Mouse (Mus musculus) stomach, postnatal 0 days (tissue): ENCODE measurements around the gene Ppfibp1. TPM values are rescaled to one million over a fixed set of nuclear protein-coding genes. Genes with fewer than 3 reads are reported as not detected.

Experiments
- ATAC-seq: fragments of 200-750 bp; cut with Nextera tagmentation; 2 replicates; pipeline ENCODE4 v1.8.0; 2017; ENCODE audit not compliant: low FRiP score, low TSS enrichment
- DNase-seq: peaks from one replicate; pipeline ENCODE4 v3.0.0-alpha.2; 2016; ENCODE audit warnings: low spot score
- H3K27ac ChIP-seq: fragments of 300-500 bp; sonication (generic); replicated peaks from 2 replicates; pipeline ENCODE4 v1.5.1; 2014; ENCODE audit warnings: mild to moderate bottlenecking, control low read depth
- H3K27me3 ChIP-seq: fragments of 300-500 bp; sonication (generic); 2 replicates; pipeline ENCODE4 v1.6.1; 2014; ENCODE audit warnings: low read length; ENCODE audit not compliant: control insufficient read depth, insufficient read depth
- H3K36me3 ChIP-seq: fragments of 300-500 bp; sonication (generic); 2 replicates; pipeline ENCODE4 v1.6.1; 2014; ENCODE audit warnings: low read length, mixed read lengths; ENCODE audit not compliant: control insufficient read depth, insufficient read depth
- H3K4me1 ChIP-seq: fragments of 300-500 bp; sonication (generic); replicated peaks from 2 replicates; pipeline ENCODE4 v1.6.1; 2014; ENCODE audit warnings: antibody characterized with exemption; ENCODE audit not compliant: control insufficient read depth, insufficient read depth
- H3K4me2 ChIP-seq: fragments of 300-500 bp; sonication (generic); replicated peaks from 2 replicates; pipeline ENCODE4 v1.6.1; 2014; ENCODE audit warnings: low read depth, mild to moderate bottlenecking, control low read depth, moderate library complexity
- H3K4me3 ChIP-seq: fragments of 300-500 bp; sonication (generic); 2 replicates; pipeline ENCODE4 v1.5.1; 2014; ENCODE audit warnings: low read depth, low read length, control low read depth
- H3K9ac ChIP-seq: fragments of 300-500 bp; sonication (generic); 2 replicates; pipeline ENCODE4 v1.6.1; 2014; ENCODE audit warnings: mild to moderate bottlenecking, low read length, control low read depth, mixed read lengths
- H3K9me3 ChIP-seq: fragments of 300-500 bp; sonication (generic); 2 replicates; pipeline ENCODE4 v1.6.1; 2016; ENCODE audit warnings: low read length; ENCODE audit not compliant: control insufficient read depth
- CTCF ChIP-seq: IDR thresholded peaks from 2 replicates; pipeline ENCODE4 v1.5.1; 2016; ENCODE audit warnings: antibody characterized with exemption, low read depth, mild to moderate bottlenecking, moderate library complexity
- EP300 ChIP-seq: optimal IDR thresholded peaks from 2 replicates; pipeline ENCODE3; 2016; ENCODE audit warnings: antibody characterized with exemption
- WGBS: fragments of 180-500 bp; shearing (Covaris S2); extraction: QIAGEN DNeasy Blood & Tissue Kit; methylation state at CpG from one replicate; pipeline ENCODE4 v1.1.7; 2014; 5-methylcytosine and 5-hydroxymethylcytosine counted together
- polyA plus RNA-seq: library from polyadenylated mRNA; unstranded; fragments of >200 nt; fragmentation: Nextera tagmentation; extraction: Ambion mirVana; gene quantifications from 2 replicates; pipeline ENCODE4 v1.2.1, GENCODE M21; 2015

The Ppfibp1 gene
- polyA plus RNA-seq, 1 experiment from 2014 or later = 29.8 TPM

DNA sequence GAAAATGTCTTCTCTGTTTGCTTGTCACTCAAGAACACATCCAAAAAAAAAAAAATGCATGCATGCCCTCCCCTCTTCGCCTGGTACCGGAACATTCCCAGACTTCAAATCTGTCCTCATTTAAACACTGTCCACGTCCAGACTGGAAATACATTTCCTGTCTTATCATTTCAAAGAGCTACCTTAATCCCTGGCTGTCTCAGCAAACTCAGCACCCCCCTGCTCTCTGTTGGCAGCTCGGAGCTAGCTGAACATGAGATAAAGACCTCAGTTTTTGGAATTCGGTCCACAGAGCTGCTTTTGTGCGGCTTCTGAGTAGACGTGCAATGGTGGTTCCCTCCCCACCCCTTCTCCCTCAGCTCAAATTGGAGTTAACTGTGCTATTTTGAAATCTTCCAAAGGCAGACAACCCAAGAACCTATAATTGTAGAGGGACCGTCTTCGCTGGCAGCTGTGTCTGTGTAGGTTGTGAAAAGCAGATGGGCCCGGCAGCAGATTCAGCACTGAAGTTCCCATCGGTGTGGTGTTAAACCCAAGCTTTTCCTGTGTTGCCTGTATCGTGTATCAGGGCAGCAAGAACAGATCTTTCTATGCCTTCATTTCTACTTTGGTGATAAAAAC is 10.8 kb upstream of the Ppfibp1 start:
- DNase-seq (no peak), ATAC-seq (no peak)
- Histone ChIP-seq H3K4me3 (no peak overlapping the region), H3K9me3 (no peaks in the 10 kb centered on the region), H3K36me3 (no peaks in the 10 kb centered on the region), H3K27ac (no peak overlapping the region), H3K4me2 (no peak overlapping the region), H3K4me1 (no peaks in the 10 kb centered on the region), H3K9ac (no peak overlapping the region), H3K27me3 (no peaks in the 10 kb centered on the region)
- 83% methylated on average over 12 of the region's 12 CpGs for WGBS
- no peak for TF ChIP-seq CTCF
- TF ChIP-seq EP300 = no peak

DNA sequence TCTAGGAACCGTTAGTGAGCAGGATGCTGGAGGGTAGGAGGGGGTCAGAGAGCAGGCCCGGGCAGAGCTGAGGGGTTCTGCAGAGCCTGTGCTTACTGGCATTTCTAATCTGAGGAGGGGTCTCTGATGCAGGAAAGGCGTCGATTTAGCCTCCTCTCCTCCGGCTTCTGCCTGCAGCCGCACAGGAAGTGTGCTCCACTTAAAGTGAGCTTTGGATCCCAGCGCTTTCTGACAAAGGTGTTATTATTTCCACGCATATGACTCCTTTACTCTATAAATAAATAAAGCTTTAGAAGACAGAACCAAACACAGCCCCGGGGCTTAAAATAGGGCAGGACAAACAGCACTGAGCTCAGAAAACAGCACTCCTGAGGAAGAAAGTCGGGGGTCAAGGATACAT is 9.4 kb upstream of the Ppfibp1 start:
- no peak for DNase-seq
- WGBS = 56% methylated on average over 10 of the region's 10 CpGs
- TF ChIP-seq EP300 = no peak
- no peak for TF ChIP-seq CTCF
- Histone ChIP-seq H3K4me3 (no peak overlapping the region), H3K4me1 (no peaks in the 10 kb centered on the region), H3K36me3 (no peaks in the 10 kb centered on the region), H3K4me2 (no peak overlapping the region), H3K27me3 (no peaks in the 10 kb centered on the region), H3K27ac (no peak overlapping the region), H3K9ac (no peak overlapping the region), H3K9me3 (no peaks in the 10 kb centered on the region)
- no peak for ATAC-seq

DNA sequence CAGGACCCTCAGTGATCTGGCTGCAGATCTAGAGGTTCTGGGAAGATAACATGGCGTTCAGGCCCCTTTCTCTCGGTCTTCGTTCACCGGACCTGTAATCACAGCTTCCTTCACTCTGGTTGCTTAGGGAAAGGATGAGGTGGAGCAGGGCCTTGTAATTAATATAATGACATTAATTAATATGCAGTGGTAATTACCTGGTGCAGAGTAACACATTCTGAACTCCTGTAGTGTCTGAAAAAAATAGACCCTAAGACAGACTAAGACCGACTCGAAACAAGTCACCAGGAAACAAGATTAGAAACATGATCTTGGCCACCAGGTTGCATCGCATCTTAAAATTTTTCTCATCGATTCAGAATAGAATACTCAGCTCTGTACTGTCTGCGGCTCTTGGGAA is 8.4 kb upstream of the Ppfibp1 start:
- TF ChIP-seq CTCF (no peak), EP300 (no peak)
- no peak overlapping the region for H3K9ac ChIP-seq
- ATAC-seq (no peak), DNase-seq (no peak)
- 89% methylated on average over 9 of the region's 9 CpGs for WGBS
- H3K36me3 ChIP-seq = no peaks in the 10 kb centered on the region
- no peak overlapping the region for H3K4me3 ChIP-seq
- no peak overlapping the region for H3K4me2 ChIP-seq
- H3K27ac ChIP-seq = no peak overlapping the region
- no peaks in the 10 kb centered on the region for H3K4me1 ChIP-seq
- no peaks in the 10 kb centered on the region for H3K27me3 ChIP-seq
- no peaks in the 10 kb centered on the region for H3K9me3 ChIP-seq

DNA sequence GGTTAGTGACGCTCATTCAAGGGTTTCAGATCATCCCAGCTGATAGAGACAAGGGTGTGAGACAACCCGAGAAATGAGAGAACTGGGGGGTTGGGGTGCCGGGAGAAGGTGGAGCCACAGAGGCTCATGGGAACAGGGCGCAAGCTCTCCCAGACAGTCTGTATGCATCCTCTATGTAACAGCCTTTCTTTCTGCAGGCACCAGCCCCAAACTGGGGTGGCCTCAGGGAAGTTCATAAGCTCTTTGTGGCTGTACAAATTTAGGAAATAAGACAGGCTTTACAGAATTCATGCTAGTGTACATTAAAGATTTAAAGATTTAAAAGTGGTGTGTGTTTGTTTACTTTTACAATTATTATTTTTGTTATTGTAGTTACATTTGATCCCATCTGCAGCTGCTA is 8.0 kb upstream of the Ppfibp1 start:
- ATAC-seq = no peak
- WGBS = 61% methylated on average over 4 of the region's 4 CpGs
- H3K4me3 ChIP-seq = no peak overlapping the region
- H3K9me3 ChIP-seq = no peaks in the 10 kb centered on the region
- H3K4me2 ChIP-seq = no peak overlapping the region
- H3K9ac ChIP-seq = no peak overlapping the region
- no peak for DNase-seq
- no peaks in the 10 kb centered on the region for H3K4me1 ChIP-seq
- H3K36me3 ChIP-seq = no peaks in the 10 kb centered on the region
- H3K27me3 ChIP-seq = no peaks in the 10 kb centered on the region
- no peak overlapping the region for H3K27ac ChIP-seq
- TF ChIP-seq CTCF = no peak
- TF ChIP-seq EP300 = no peak

DNA sequence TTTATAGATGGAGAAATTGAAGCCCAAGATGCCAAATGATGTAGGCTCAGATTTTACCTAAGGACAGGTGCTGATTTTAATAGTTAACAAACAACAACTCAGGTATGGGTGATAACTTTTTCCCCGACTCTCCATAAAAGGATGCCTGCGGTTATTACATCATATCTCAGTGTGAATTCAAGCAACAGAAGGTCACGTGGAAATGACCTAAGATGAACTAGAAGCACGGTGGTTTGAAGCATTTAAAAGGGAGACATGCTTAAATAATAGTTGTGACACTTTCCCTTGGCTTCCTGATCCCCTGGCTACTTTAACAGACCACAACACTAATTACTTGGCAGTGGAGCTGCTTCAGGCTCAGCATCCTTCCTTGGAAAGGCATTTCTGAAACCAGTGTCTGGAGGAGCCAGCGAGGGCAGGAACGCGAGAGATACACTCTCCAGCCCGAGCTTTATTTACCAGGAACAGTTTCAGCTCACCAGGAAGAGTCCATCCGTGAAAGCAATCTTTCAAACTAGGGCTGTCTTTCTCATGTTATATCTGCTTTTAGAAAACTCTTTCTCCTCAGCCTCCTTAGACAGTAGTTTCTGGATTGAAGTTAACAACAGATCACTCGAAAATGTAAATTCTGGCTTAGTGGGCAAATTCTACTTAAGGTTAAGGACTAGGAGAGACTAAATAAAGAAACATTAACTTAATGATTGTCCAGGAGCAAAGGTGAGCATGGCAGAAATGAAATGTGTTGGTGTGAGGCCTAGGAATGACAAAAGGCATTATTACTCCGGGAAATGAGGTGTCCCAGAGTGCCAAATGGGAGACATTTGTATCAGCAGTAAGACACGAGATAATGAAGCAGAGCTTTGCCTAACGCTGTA is 6.2 kb upstream of the Ppfibp1 start:
- no peak overlapping the region for H3K4me3 ChIP-seq
- DNase-seq = no peak
- no peaks in the 10 kb centered on the region for H3K27me3 ChIP-seq
- no peak overlapping the region for H3K27ac ChIP-seq
- no peak overlapping the region for H3K4me2 ChIP-seq
- TF ChIP-seq CTCF (no peak), EP300 (no peak)
- no peaks in the 10 kb centered on the region for H3K36me3 ChIP-seq
- H3K4me1 ChIP-seq = no peaks in the 10 kb centered on the region
- no peak overlapping the region for H3K9ac ChIP-seq
- no peaks in the 10 kb centered on the region for H3K9me3 ChIP-seq
- no peak for ATAC-seq
- WGBS = 59% methylated on average over 13 of the region's 13 CpGs

DNA sequence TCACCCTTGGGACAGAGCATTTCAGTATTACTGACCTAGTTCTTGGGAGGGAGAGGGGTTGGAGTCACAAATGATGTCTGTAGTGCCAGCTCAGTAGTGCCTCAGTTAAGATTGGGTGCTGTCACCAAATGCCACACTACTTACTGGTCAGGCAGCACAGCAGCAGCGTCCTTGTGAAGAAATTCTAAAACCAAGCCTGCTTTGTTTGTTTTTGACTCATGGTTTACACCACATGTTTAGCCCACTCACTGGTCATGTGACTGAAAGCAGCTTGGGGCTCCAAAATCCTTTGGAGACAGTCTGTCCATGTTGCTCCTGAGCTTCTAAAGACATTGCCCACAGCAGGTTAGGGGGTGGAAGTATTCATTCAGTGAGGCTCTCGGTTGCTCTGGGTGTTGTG is 4.9 kb upstream of the Ppfibp1 start:
- Histone ChIP-seq H3K9me3 (no peaks in the 10 kb centered on the region), H3K27ac (no peak overlapping the region), H3K9ac (no peak overlapping the region), H3K4me3 (no peak overlapping the region), H3K27me3 (no peaks in the 10 kb centered on the region), H3K36me3 (no peaks in the 10 kb centered on the region), H3K4me1 (no peaks in the 10 kb centered on the region), H3K4me2 (no peak overlapping the region)
- no peak for TF ChIP-seq CTCF
- no peak for TF ChIP-seq EP300
- ATAC-seq (no peak), DNase-seq (no peak)
- 62% methylated on average over 2 of the region's 2 CpGs for WGBS
